Mouse (Mus musculus) embryonic facial prominence, embryonic 13.5 days (tissue): ENCODE results near the gene Olfr1404. TPM values are rescaled to one million over a fixed set of nuclear protein-coding genes. Genes with fewer than 3 reads are reported as not detected.

ENCODE experiments used
- polyA plus RNA-seq: library from polyadenylated mRNA; unstranded; fragments of >200 nt; fragmentation: Nextera tagmentation; extraction: Ambion mirVana; gene quantifications from 2 replicates; pipeline ENCODE4 v1.2.1, GENCODE M21; 2015

The Olfr1404 gene
- polyA plus RNA-seq, 1 experiment from 2014 or later, result not detected

Other genes starting within 250 kb of the Olfr1404 start
- gene Olfr1408, start 75.0 kb upstream of the Olfr1404 start, polyA plus RNA-seq, result not detected in 2 replicates
- not detected in 2 replicates for gene Olfr1406, start 21.8 kb upstream of the Olfr1404 start, polyA plus RNA-seq
- gene Olfr218, start 14.6 kb upstream of the Olfr1404 start, polyA plus RNA-seq, result not detected in 2 replicates
- gene Fcer1a, start 14.8 kb downstream of the Olfr1404 start, polyA plus RNA-seq, result not detected in 2 replicates
- not detected in 2 replicates for gene Olfr418, start 53.6 kb downstream of the Olfr1404 start, polyA plus RNA-seq
- gene Mptx2, start 65.4 kb downstream of the Olfr1404 start, polyA plus RNA-seq, result not detected in 2 replicates
- 2.6 and 4.0 TPM in 2 replicates for gene Ackr1, start 121.4 kb downstream of the Olfr1404 start, polyA plus RNA-seq
- gene Aim2, start 138.5 kb downstream of the Olfr1404 start, polyA plus RNA-seq, result 2.7 and 3.1 TPM in 2 replicates
- gene Cadm3, start 155.3 kb downstream of the Olfr1404 start, polyA plus RNA-seq, result 5.2 and 6.1 TPM in 2 replicates